13 mouse cellular contexts compared by ENCODE assay signal in genomic region chr11:107705060-107705459, GRCm38 (mm10). TPM values are rescaled to one million over a fixed set of nuclear protein-coding genes. Genes with fewer than 3 reads are reported as not detected.
DNase-seq lines count a peak whose midpoint lies in the region; ATAC-seq lines count a peak whose summit lies in the region.
"Had no signal": no experiment of that assay in that cellular context is flagged by ENCODE, and none has a peak within 500 bp of the region (broad histone marks: within the 10 kb centered on the region; RNA-seq: fewer than 3 reads in every experiment).

No protein-coding gene starts in this region.

- no peaks in the 10 kb centered on the region for H3K27me3 ChIP-seq in hindbrain, embryonic 13.5 days
- no peaks in the 10 kb centered on the region for H3K27me3 ChIP-seq in hindbrain, embryonic 11.5 days (ENCODE audit: control insufficient read depth, insufficient read depth, low read length)
- H3K27me3 ChIP-seq in neural tube, embryonic 15.5 days (replicated peaks), result 0 out of 2 replicates have a peak, but pooled peaks cover 2% of the 10 kb centered on the region
- H3K27me3 ChIP-seq in hindbrain, embryonic 16.5 days (replicated peaks; ENCODE audit: control insufficient read depth, insufficient read depth, low read length), result no peaks in the 10 kb centered on the region
- H3K27me3 ChIP-seq: embryonic facial prominence, embryonic 15.5 days had no signal

- no peaks in the 10 kb centered on the region for H3K36me3 ChIP-seq in hindbrain, embryonic 13.5 days
- no peaks in the 10 kb centered on the region for H3K36me3 ChIP-seq in hindbrain, embryonic 11.5 days (ENCODE audit: control insufficient read depth, insufficient read depth, low read length)
- H3K36me3 ChIP-seq in neural tube, embryonic 15.5 days, result no peaks in the 10 kb centered on the region
- no peaks in the 10 kb centered on the region for H3K36me3 ChIP-seq in hindbrain, embryonic 16.5 days (ENCODE audit: control insufficient read depth, insufficient read depth, low read length)
- H3K36me3 ChIP-seq: embryonic facial prominence, embryonic 15.5 days had no signal

- no peaks in the 10 kb centered on the region for H3K9me3 ChIP-seq in hindbrain, embryonic 13.5 days
- no peaks in the 10 kb centered on the region for H3K9me3 ChIP-seq in hindbrain, embryonic 11.5 days (ENCODE audit: control insufficient read depth, low read length)
- no peaks in the 10 kb centered on the region for H3K9me3 ChIP-seq in neural tube, embryonic 15.5 days (replicated peaks)
- H3K9me3 ChIP-seq in hindbrain, embryonic 16.5 days (ENCODE audit: control insufficient read depth, low read length), result no peaks in the 10 kb centered on the region
- H3K9me3 ChIP-seq: embryonic facial prominence, embryonic 15.5 days had no signal

- H3K9ac ChIP-seq in hindbrain, embryonic 13.5 days, result no peak overlapping the region
- H3K9ac ChIP-seq in hindbrain, embryonic 11.5 days (ENCODE audit: low read depth, low read length), result no peak overlapping the region
- H3K9ac ChIP-seq in neural tube, embryonic 15.5 days (replicated peaks), result no peak overlapping the region
- H3K9ac ChIP-seq in hindbrain, embryonic 16.5 days (ENCODE audit: low read depth, low read length), result no peak overlapping the region
- H3K9ac ChIP-seq: embryonic facial prominence, embryonic 15.5 days had no signal

- 62% methylated on average over 6 of the region's 6 CpGs for WGBS in hindbrain, embryonic 13.5 days
- 87% methylated on average over 6 of the region's 6 CpGs for WGBS in hindbrain, embryonic 11.5 days
- WGBS in neural tube, embryonic 15.5 days, result 63% methylated on average over 6 of the region's 6 CpGs
- WGBS in hindbrain, embryonic 16.5 days, result 54% methylated on average over 6 of the region's 6 CpGs

- no peak overlapping the region for H3K4me2 ChIP-seq in hindbrain, embryonic 13.5 days
- no peak overlapping the region for H3K4me2 ChIP-seq in hindbrain, embryonic 11.5 days (replicated peaks; ENCODE audit: low read depth, low read length)
- no peak overlapping the region for H3K4me2 ChIP-seq in neural tube, embryonic 15.5 days
- no peak overlapping the region for H3K4me2 ChIP-seq in hindbrain, embryonic 16.5 days (ENCODE audit: low read length)
- H3K4me2 ChIP-seq: embryonic facial prominence, embryonic 15.5 days; liver, embryonic 11.5 days had no signal

- no peak for ATAC-seq in hindbrain, embryonic 13.5 days (ENCODE audit: low FRiP score)
- ATAC-seq in hindbrain, embryonic 11.5 days (ENCODE audit: low FRiP score), result no peak
- 0 out of 2 replicates have a peak, but pooled peaks have one; percentile 42 for ATAC-seq in neural tube, embryonic 15.5 days (ENCODE audit: low FRiP score)
- peak; percentile 43; the same call in 1 of the 2 replicates for ATAC-seq in hindbrain, embryonic 16.5 days

- peak overlapping the region; percentile 49; the same call in 1 of the 2 replicates for H3K27ac ChIP-seq in hindbrain, embryonic 13.5 days
- H3K27ac ChIP-seq in hindbrain, embryonic 11.5 days (ENCODE audit: low read depth, low read length), result no peak overlapping the region
- no peak overlapping the region for H3K27ac ChIP-seq in neural tube, embryonic 15.5 days (replicated peaks)
- H3K27ac ChIP-seq in hindbrain, embryonic 16.5 days (ENCODE audit: low read depth, low read length), result no peak overlapping the region
- H3K27ac ChIP-seq: embryonic facial prominence, embryonic 15.5 days had no signal

- no peak for DNase-seq in hindbrain, embryonic 11.5 days (ENCODE audit: low spot score)
- DNase-seq in neural tube, embryonic 10.5 days (ENCODE audit: extremely low spot score, low spot score), result no peak
- no peak for DNase-seq in thymus, postnatal 10 days (ENCODE audit: low spot score in 2 of 2)
- DNase-seq in ovary, adult 18-20 months (ENCODE audit: low spot score), result no peak
- DNase-seq: adrenal gland, adult 2 months; kidney, adult 11 months; right cerebral cortex, adult 18-20 months; thymus, postnatal 25 days had no signal

- peaks cover 39% of the 10 kb centered on the region for H3K4me1 ChIP-seq in hindbrain, embryonic 13.5 days (replicated peaks)
- H3K4me1 ChIP-seq in hindbrain, embryonic 11.5 days (replicated peaks; ENCODE audit: control insufficient read depth, insufficient read depth, low read length), result 0 out of 2 replicates have a peak, but pooled peaks cover 3% of the 10 kb centered on the region
- peaks cover 28% of the 10 kb centered on the region for H3K4me1 ChIP-seq in neural tube, embryonic 15.5 days
- peaks cover 6% of the 10 kb centered on the region for H3K4me1 ChIP-seq in hindbrain, embryonic 16.5 days (ENCODE audit: control insufficient read depth, insufficient read depth, low read depth, low read length)

- H3K4me3 ChIP-seq in hindbrain, embryonic 13.5 days, result no peak overlapping the region
- H3K4me3 ChIP-seq in hindbrain, embryonic 11.5 days (ENCODE audit: low read depth, low read length), result no peak overlapping the region
- H3K4me3 ChIP-seq in neural tube, embryonic 15.5 days (replicated peaks), result no peak overlapping the region
- no peak overlapping the region for H3K4me3 ChIP-seq in hindbrain, embryonic 16.5 days (ENCODE audit: low read length)
- H3K4me3 ChIP-seq: embryonic facial prominence, embryonic 15.5 days had no signal

RNA-seq across cellular contexts. Expression of gene Cacng1, which starts 11.3 kb away (rescaled TPM):
- 0.31 and 0.35 TPM in 2 replicates for polyA plus RNA-seq in hindbrain, embryonic 13.5 days (2015; fragmentation: Nextera tagmentation; extraction: Ambion mirVana)
- polyA plus RNA-seq in hindbrain, embryonic 11.5 days (2014; fragmentation: Nextera tagmentation; extraction: Ambion mirVana), result 0.36 and 0.43 TPM in 2 replicates
- polyA plus RNA-seq in neural tube, embryonic 15.5 days (2015; fragmentation: Nextera tagmentation; extraction: Ambion mirVana), result 1.0 and 1.9 TPM in 2 replicates
- polyA plus RNA-seq in hindbrain, embryonic 16.5 days (2015; fragmentation: Nextera tagmentation; extraction: Ambion mirVana), result 0.29 and 2.4 TPM in 2 replicates
- polyA plus RNA-seq: liver, embryonic 11.5 days had no signal

Comparison
In these comparisons a context has a peak if more than half of its experiments do, and no peak if none do; other contexts are left out.
1. ATAC-seq: peak in neural tube, embryonic 15.5 days (single experiment) and hindbrain, embryonic 16.5 days (single experiment); none in hindbrain, embryonic 13.5 days (single experiment) and hindbrain, embryonic 11.5 days (single experiment).